In the genomic region with DNA sequence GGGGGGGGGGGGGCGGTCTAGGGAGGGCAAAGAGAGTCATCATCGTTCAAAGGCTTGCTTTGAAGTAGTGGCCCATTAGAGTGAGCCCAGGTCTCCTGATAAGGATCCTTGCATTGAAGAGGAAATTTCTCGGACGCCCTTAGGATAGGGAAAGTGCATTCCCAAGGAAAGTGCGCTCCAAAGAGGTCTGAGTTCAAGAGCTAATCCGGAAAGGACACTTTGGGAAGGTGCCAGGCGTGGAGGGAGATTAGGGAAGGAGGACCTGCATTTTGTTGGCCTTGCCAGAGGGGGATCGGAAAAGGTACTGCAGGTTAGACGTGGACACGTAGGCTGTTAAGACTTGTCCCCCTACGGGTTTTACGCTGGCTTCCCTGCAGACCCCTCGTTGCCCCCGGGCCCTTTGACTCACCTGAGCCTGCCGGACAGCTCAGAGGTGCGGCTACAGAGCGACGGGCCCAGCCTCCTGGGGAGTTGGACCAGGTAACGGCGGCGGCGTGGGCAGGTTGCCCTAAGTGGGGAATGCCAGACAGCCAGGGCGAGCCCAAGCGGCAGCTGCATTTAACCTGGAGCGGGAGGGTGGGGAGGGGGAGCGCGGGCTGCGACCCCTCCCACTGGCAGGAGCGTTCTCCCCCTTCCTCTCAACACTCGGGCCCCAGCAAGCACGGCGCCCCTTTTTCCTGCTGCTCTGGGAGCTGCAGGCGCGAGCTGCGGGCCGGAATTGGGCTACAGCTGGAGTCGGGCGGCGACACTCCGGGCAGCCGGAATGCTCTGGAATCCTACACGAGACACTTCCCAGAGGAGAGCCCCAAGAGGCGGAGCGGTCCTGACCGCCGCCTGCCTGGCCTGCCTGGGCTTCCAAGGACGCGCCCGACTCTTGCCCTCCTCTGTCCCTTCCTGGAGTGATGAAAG, we compare ENCODE assay signal across 8 mouse cellular contexts. TPM values are rescaled to one million over a fixed set of nuclear protein-coding genes. Genes with fewer than 3 reads are reported as not detected.
DNase-seq lines count a peak whose midpoint lies in the region; ATAC-seq and TF ChIP-seq lines count a peak whose summit lies in the region.

No protein-coding gene starts in this region.

- peak overlapping the region; percentile 55 for H3K4me3 ChIP-seq in embryonic facial prominence, embryonic 10.5 days
- peak overlapping the region; percentile 31 for H3K4me3 ChIP-seq in hindbrain, postnatal 0 days (ENCODE audit: low read length)
- H3K4me3 ChIP-seq in liver, embryonic 12.5 days: peak overlapping the region; percentile 21; the same call in 1 of the 2 replicates
- peak overlapping the region; percentile 27 for H3K4me3 ChIP-seq in neural tube, embryonic 12.5 days

- H3K4me2 ChIP-seq in hindbrain, postnatal 0 days (ENCODE audit: low read depth, low read length): peak overlapping the region; percentile 58
- H3K4me2 ChIP-seq in liver, embryonic 12.5 days: peak overlapping the region; percentile 44
- peak overlapping the region; percentile 58 for H3K4me2 ChIP-seq in neural tube, embryonic 12.5 days (replicated peaks)

- peaks cover 39% of the 10 kb centered on the region for H3K4me1 ChIP-seq in embryonic facial prominence, embryonic 10.5 days
- peaks cover 17% of the 10 kb centered on the region for H3K4me1 ChIP-seq in hindbrain, postnatal 0 days (ENCODE audit: insufficient read depth, low read length)
- no peaks in the 10 kb centered on the region for H3K4me1 ChIP-seq in liver, embryonic 12.5 days
- peaks cover 11% of the 10 kb centered on the region; the same call in 1 of the 2 replicates for H3K4me1 ChIP-seq in neural tube, embryonic 12.5 days

- peaks cover 100% of the 10 kb centered on the region for H3K27me3 ChIP-seq in embryonic facial prominence, embryonic 10.5 days (replicated peaks; ENCODE audit: low read depth, poor library complexity, severe bottlenecking)
- peaks cover 75% of the 10 kb centered on the region for H3K27me3 ChIP-seq in hindbrain, postnatal 0 days (ENCODE audit: insufficient read depth, low read length)
- H3K27me3 ChIP-seq in liver, embryonic 12.5 days (replicated peaks): peaks cover 99% of the 10 kb centered on the region
- peaks cover 98% of the 10 kb centered on the region for H3K27me3 ChIP-seq in neural tube, embryonic 12.5 days (replicated peaks)

- 2% methylated on average over 49 of the region's 49 CpGs for WGBS in embryonic facial prominence, embryonic 10.5 days
- WGBS in hindbrain, postnatal 0 days: 2% methylated on average over 43 of the region's 49 CpGs
- 2% methylated on average over 49 of the region's 49 CpGs for WGBS in liver, embryonic 12.5 days (ENCODE audit: insufficient replicate concordance)
- under 1% methylated on average over 44 of the region's 49 CpGs for WGBS in neural tube, embryonic 12.5 days

- H3K9ac ChIP-seq in hindbrain, postnatal 0 days (replicated peaks; ENCODE audit: low read length): peak overlapping the region; percentile 30; the same call in 1 of the 2 replicates
- H3K9ac ChIP-seq in liver, embryonic 12.5 days: no peak overlapping the region
- H3K9ac ChIP-seq in neural tube, embryonic 12.5 days: 0 out of 2 replicates have a peak overlapping the region, but pooled peaks have one; percentile 33

- ATAC-seq in hindbrain, postnatal 0 days: no peak
- no peak for ATAC-seq in liver, embryonic 12.5 days
- no peak for ATAC-seq in neural tube, embryonic 12.5 days (ENCODE audit: low FRiP score, low read depth)

- intact Hi-C loops in gastrocnemius, postnatal 36 days (cut with DNase I): loop anchor here (5.0 kb wide), 2 partner anchors 118 to 633 kb away; no protein-coding TSS in a partner anchor

- no peaks in the 10 kb centered on the region for H3K36me3 ChIP-seq in embryonic facial prominence, embryonic 10.5 days (replicated peaks)
- no peaks in the 10 kb centered on the region for H3K36me3 ChIP-seq in hindbrain, postnatal 0 days (ENCODE audit: insufficient read depth, low read length)
- no peaks in the 10 kb centered on the region for H3K36me3 ChIP-seq in liver, embryonic 12.5 days
- H3K36me3 ChIP-seq in neural tube, embryonic 12.5 days: no peaks in the 10 kb centered on the region

- peak; percentile 67 for DNase-seq in embryonic facial prominence, embryonic 10.5 days (ENCODE audit: low spot score)
- peak; percentile 45 to 46 for DNase-seq in gastrocnemius, postnatal 36 days
- no peak for DNase-seq in hindbrain, postnatal 0 days (ENCODE audit: low spot score)
- DNase-seq in thymus, postnatal 4 days: no peak
- no peak for DNase-seq in cerebellum, adult 11 months
- no peak for DNase-seq in right cerebral cortex, adult 2 months (ENCODE audit: low spot score in 2 of 2)

- H3K9me3 ChIP-seq in embryonic facial prominence, embryonic 10.5 days: no peaks in the 10 kb centered on the region
- no peaks in the 10 kb centered on the region for H3K9me3 ChIP-seq in hindbrain, postnatal 0 days (ENCODE audit: low read length)
- H3K9me3 ChIP-seq in liver, embryonic 12.5 days (replicated peaks): no peaks in the 10 kb centered on the region
- no peaks in the 10 kb centered on the region for H3K9me3 ChIP-seq in neural tube, embryonic 12.5 days

- TF ChIP-seq CTCF in hindbrain, postnatal 0 days (IDR thresholded peaks at IDR 0.05; ENCODE audit: low read depth): no peak

- no peak overlapping the region for H3K27ac ChIP-seq in embryonic facial prominence, embryonic 10.5 days (replicated peaks)
- no peak overlapping the region for H3K27ac ChIP-seq in hindbrain, postnatal 0 days
- H3K27ac ChIP-seq in liver, embryonic 12.5 days: no peak overlapping the region
- H3K27ac ChIP-seq in neural tube, embryonic 12.5 days: no peak overlapping the region

RNA-seq across cellular contexts. Expression of a gene that starts 0.6 kb away (rescaled TPM):
- polyA plus RNA-seq in embryonic facial prominence, embryonic 10.5 days (2016; fragmentation: Nextera tagmentation; extraction: Ambion mirVana): 0.23 and 0.85 TPM in 2 replicates
- 1 to 10 TPM; 1.5 to 1.7 TPM for total RNA-seq in gastrocnemius, postnatal 36 days (2021)
- total RNA-seq in hindbrain, postnatal 0 days (2014; rRNA removed): 4.9 and 8.2 TPM in 2 replicates
- 4.7 and 5.0 TPM in 2 replicates for polyA plus RNA-seq in hindbrain, postnatal 0 days (2015; fragmentation: Nextera tagmentation; extraction: Ambion mirVana)
- polyA plus RNA-seq in liver, embryonic 12.5 days (2016; fragmentation: Nextera tagmentation; extraction: Ambion mirVana): 0.28 and 0.41 TPM in 2 replicates
- 8.2 and 9.0 TPM in 2 replicates for polyA plus RNA-seq in neural tube, embryonic 12.5 days (2016; fragmentation: Nextera tagmentation; extraction: Ambion mirVana)

RNA-seq across cellular contexts. Expression of a gene that starts 1.4 kb away (rescaled TPM):
- not detected in 2 replicates for polyA plus RNA-seq in embryonic facial prominence, embryonic 10.5 days (2016; fragmentation: Nextera tagmentation; extraction: Ambion mirVana)
- not detected for total RNA-seq in gastrocnemius, postnatal 36 days (2021)
- total RNA-seq in hindbrain, postnatal 0 days (2014; rRNA removed): 0.22 TPM in 1 of 2 replicates, not detected in the other
- polyA plus RNA-seq in hindbrain, postnatal 0 days (2015; fragmentation: Nextera tagmentation; extraction: Ambion mirVana): 0.14 and 0.21 TPM in 2 replicates
- not detected in 2 replicates for polyA plus RNA-seq in liver, embryonic 12.5 days (2016; fragmentation: Nextera tagmentation; extraction: Ambion mirVana)
- polyA plus RNA-seq in neural tube, embryonic 12.5 days (2016; fragmentation: Nextera tagmentation; extraction: Ambion mirVana): 0.13 and 0.18 TPM in 2 replicates

RNA-seq across cellular contexts. Expression of a gene that starts 15.4 kb away (rescaled TPM):
- 0.46 TPM in 1 of 2 replicates, not detected in the other for polyA plus RNA-seq in embryonic facial prominence, embryonic 10.5 days (2016; fragmentation: Nextera tagmentation; extraction: Ambion mirVana)
- total RNA-seq in gastrocnemius, postnatal 36 days (2021): 1 to 10 TPM in 1 of 2 experiments, not detected in 1; 1.1 TPM
- 4.3 TPM in 1 of 2 replicates, not detected in the other for total RNA-seq in hindbrain, postnatal 0 days (2014; rRNA removed)
- 0.40 and 0.82 TPM in 2 replicates for polyA plus RNA-seq in hindbrain, postnatal 0 days (2015; fragmentation: Nextera tagmentation; extraction: Ambion mirVana)
- 12.1 and 14.1 TPM in 2 replicates for polyA plus RNA-seq in liver, embryonic 12.5 days (2016; fragmentation: Nextera tagmentation; extraction: Ambion mirVana)
- 0.28 TPM in 1 of 2 replicates, not detected in the other for polyA plus RNA-seq in neural tube, embryonic 12.5 days (2016; fragmentation: Nextera tagmentation; extraction: Ambion mirVana)

RNA-seq across cellular contexts. Expression of a gene that starts 39.4 kb away (rescaled TPM):
- 25.5 and 26.0 TPM in 2 replicates for polyA plus RNA-seq in embryonic facial prominence, embryonic 10.5 days (2016; fragmentation: Nextera tagmentation; extraction: Ambion mirVana)
- 10 to 100 TPM; 36.5 to 50.3 TPM for total RNA-seq in gastrocnemius, postnatal 36 days (2021)
- total RNA-seq in hindbrain, postnatal 0 days (2014; rRNA removed): 31.1 and 34.1 TPM in 2 replicates
- polyA plus RNA-seq in hindbrain, postnatal 0 days (2015; fragmentation: Nextera tagmentation; extraction: Ambion mirVana): 36.7 and 39.5 TPM in 2 replicates
- polyA plus RNA-seq in liver, embryonic 12.5 days (2016; fragmentation: Nextera tagmentation; extraction: Ambion mirVana): 31.3 and 31.8 TPM in 2 replicates
- 9.7 and 11.7 TPM in 2 replicates for polyA plus RNA-seq in neural tube, embryonic 12.5 days (2016; fragmentation: Nextera tagmentation; extraction: Ambion mirVana)

RNA-seq across cellular contexts. Expression of a gene that starts 52.4 kb away (rescaled TPM):
- 52.5 and 53.1 TPM in 2 replicates for polyA plus RNA-seq in embryonic facial prominence, embryonic 10.5 days (2016; fragmentation: Nextera tagmentation; extraction: Ambion mirVana)
- 10 to 100 TPM; 17.2 to 20.3 TPM for total RNA-seq in gastrocnemius, postnatal 36 days (2021)
- 165 and 315 TPM in 2 replicates for total RNA-seq in hindbrain, postnatal 0 days (2014; rRNA removed)
- 108 and 113 TPM in 2 replicates for polyA plus RNA-seq in hindbrain, postnatal 0 days (2015; fragmentation: Nextera tagmentation; extraction: Ambion mirVana)
- 36.1 and 37.9 TPM in 2 replicates for polyA plus RNA-seq in liver, embryonic 12.5 days (2016; fragmentation: Nextera tagmentation; extraction: Ambion mirVana)
- polyA plus RNA-seq in neural tube, embryonic 12.5 days (2016; fragmentation: Nextera tagmentation; extraction: Ambion mirVana): 72.8 and 82.7 TPM in 2 replicates

Comparison
In these comparisons a context has a peak if more than half of its experiments do, and no peak if none do; other contexts are left out.
1. DNase-seq: peak in embryonic facial prominence, embryonic 10.5 days (single experiment) and gastrocnemius, postnatal 36 days (2 of 2); none in hindbrain, postnatal 0 days (single experiment), thymus, postnatal 4 days (single experiment), cerebellum, adult 11 months (single experiment) and right cerebral cortex, adult 2 months (0 of 2).
2. Peak in every context shown above with its lines, with median percentiles within 50 percentile points of each other: H3K4me3 ChIP-seq and H3K4me2 ChIP-seq.